Mouse (Mus musculus) cerebellum, adult 9-10 months (tissue): ENCODE measurements at regions not wholly inside any gene's neighbourhood (a gene's known extent, or its start where the extent isn't known, plus 50 kb on each side); places are given as distances from the start of the nearest gene placed in this dataset.
"Not testable (repeated sequence)": the region's sequence is repeated elsewhere in the genome, so short reads cannot be mapped to it uniquely, and the experiment has no call there.

Experiments
- DNase-seq: peaks from one replicate; pipeline ENCODE4 v3.0.0; 2022

- no peak for DNase-seq
Measured at GRCm38 (mm10) chr15:87818566-87818965, 274.5 kb downstream of the Fam19a5 start.

- no peak for DNase-seq
Measured at GRCm38 (mm10) chr15:87842097-87842496, 298.0 kb downstream of the Fam19a5 start.

- no peak for DNase-seq
Measured at GRCm38 (mm10) chr15:87859069-87859468, 315.0 kb downstream of the Fam19a5 start.

- no peak for DNase-seq
Measured at GRCm38 (mm10) chr15:87876286-87876899, 332.3 kb downstream of the Fam19a5 start.

- DNase-seq = no peak
Measured at GRCm38 (mm10) chr15:87890903-87891302, 346.8 kb downstream of the Fam19a5 start.

GRCm38 (mm10) chr15:87894866-87895265 is 350.8 kb downstream of the Fam19a5 start:
- DNase-seq = not testable (repeated sequence)

GRCm38 (mm10) chr15:87898655-87899054 is 354.6 kb downstream of the Fam19a5 start:
- DNase-seq = no peak

GRCm38 (mm10) chr15:87904436-87904835 is 360.3 kb downstream of the Fam19a5 start:
- peak; percentile 32 for DNase-seq

GRCm38 (mm10) chr15:87906310-87906709 is 362.2 kb downstream of the Fam19a5 start:
- DNase-seq = no peak

GRCm38 (mm10) chr15:87922091-87922490 is 378.0 kb downstream of the Fam19a5 start:
- no peak for DNase-seq

GRCm38 (mm10) chr15:87922781-87923446 is 378.8 kb downstream of the Fam19a5 start:
- DNase-seq = no peak

GRCm38 (mm10) chr15:87923906-87924305 is 379.8 kb downstream of the Fam19a5 start:
- no peak for DNase-seq

GRCm38 (mm10) chr15:87936041-87936440 is 391.9 kb downstream of the Fam19a5 start:
- no peak for DNase-seq

GRCm38 (mm10) chr15:87940837-87941236 is 396.7 kb downstream of the Fam19a5 start:
- DNase-seq = peak; percentile 80

- DNase-seq = no peak
Measured at GRCm38 (mm10) chr15:87952531-87952930, 408.4 kb downstream of the Fam19a5 start.

GRCm38 (mm10) chr15:87955685-87956256 is 411.7 kb downstream of the Fam19a5 start:
- DNase-seq = no peak

- no peak for DNase-seq
Measured at GRCm38 (mm10) chr15:87958866-87959265, 414.8 kb downstream of the Fam19a5 start.

- DNase-seq = no peak
Measured at GRCm38 (mm10) chr15:87972641-87973040, 428.5 kb downstream of the Fam19a5 start.

GRCm38 (mm10) chr15:87987322-87987985 is 443.4 kb downstream of the Fam19a5 start:
- DNase-seq = no peak

GRCm38 (mm10) chr15:87994546-87994945 is 450.4 kb downstream of the Fam19a5 start:
- DNase-seq = no peak

- DNase-seq = peak; percentile 10
Measured at GRCm38 (mm10) chr15:88017076-88017475, 473.0 kb downstream of the Fam19a5 start.

GRCm38 (mm10) chr15:88032751-88033150 is 488.7 kb downstream of the Fam19a5 start:
- DNase-seq = no peak

- DNase-seq = no peak
Measured at GRCm38 (mm10) chr15:88033725-88034124, 489.6 kb downstream of the Fam19a5 start.

- DNase-seq = no peak
Measured at GRCm38 (mm10) chr15:88035486-88035885, 491.4 kb downstream of the Fam19a5 start.
